Mouse (Mus musculus): ENCODE results near the gene Lrfn2.

The Lrfn2 gene

GRCm38 (mm10) chr17:48931621-48932405, at the start of gene Lrfn2:
TSS of gene Lrfn2 (plus strand) at chr17:48932379.
- no peak for DNase-seq (ENCODE audit: low read depth, low spot score)

GRCm38 (mm10) chr17:48887472-48888385, 44.5 kb upstream of the Lrfn2 start:
- DNase-seq (ENCODE audit: low read depth, low spot score) = no peak

- DNase-seq (ENCODE audit: low read depth, low spot score) = no peak
Observed at GRCm38 (mm10) chr17:48905286-48906040, 26.7 kb upstream of the Lrfn2 start.

GRCm38 (mm10) chr17:48913437-48913836, 18.7 kb upstream of the Lrfn2 start:
- DNase-seq (ENCODE audit: low read depth, low spot score) = no peak

- no peak for DNase-seq (ENCODE audit: low read depth, low spot score)
Observed at GRCm38 (mm10) chr17:48917411-48917810, 14.8 kb upstream of the Lrfn2 start.

GRCm38 (mm10) chr17:48918458-48918857, 13.7 kb upstream of the Lrfn2 start:
- no peak for DNase-seq (ENCODE audit: low read depth, low spot score)

GRCm38 (mm10) chr17:48922905-48923304, 9.3 kb upstream of the Lrfn2 start:
- DNase-seq (ENCODE audit: low read depth, low spot score) = no peak

- no peak for DNase-seq (ENCODE audit: low read depth, low spot score)
Observed at GRCm38 (mm10) chr17:48925426-48925825, 6.8 kb upstream of the Lrfn2 start.

- no peak for DNase-seq (ENCODE audit: low read depth, low spot score)
Observed at GRCm38 (mm10) chr17:48930994-48931393, 1.2 kb upstream of the Lrfn2 start.

GRCm38 (mm10) chr17:48932406-48932906, 277 bp downstream of the Lrfn2 start:
- no peak for DNase-seq (ENCODE audit: low read depth, low spot score)

- DNase-seq (ENCODE audit: low read depth, low spot score) = no peak
Observed at GRCm38 (mm10) chr17:48932916-48933315, 737 bp downstream of the Lrfn2 start.

GRCm38 (mm10) chr17:48935201-48935600, 3.0 kb downstream of the Lrfn2 start:
- DNase-seq (ENCODE audit: low read depth, low spot score) = no peak

GRCm38 (mm10) chr17:48936445-48937141, 4.4 kb downstream of the Lrfn2 start:
- no peak for DNase-seq (ENCODE audit: low read depth, low spot score)

- no peak for DNase-seq (ENCODE audit: low read depth, low spot score)
Observed at GRCm38 (mm10) chr17:48938711-48939220, 6.6 kb downstream of the Lrfn2 start.

- no peak for DNase-seq (ENCODE audit: low read depth, low spot score)
Observed at GRCm38 (mm10) chr17:48946315-48946714, 14.1 kb downstream of the Lrfn2 start.

- DNase-seq (ENCODE audit: low read depth, low spot score) = no peak
Observed at GRCm38 (mm10) chr17:48946765-48947164, 14.6 kb downstream of the Lrfn2 start.

- DNase-seq (ENCODE audit: low read depth, low spot score) = no peak
Observed at GRCm38 (mm10) chr17:48951250-48951649, 19.1 kb downstream of the Lrfn2 start.

GRCm38 (mm10) chr17:48956033-48956631, 24.0 kb downstream of the Lrfn2 start:
- DNase-seq (ENCODE audit: low read depth, low spot score) = no peak

GRCm38 (mm10) chr17:48960161-48960698, 28.1 kb downstream of the Lrfn2 start:
- DNase-seq (ENCODE audit: low read depth, low spot score) = no peak

- no peak for DNase-seq (ENCODE audit: low read depth, low spot score)
Observed at GRCm38 (mm10) chr17:48962646-48963045, 30.5 kb downstream of the Lrfn2 start.
